Mouse (Mus musculus) ES-E14 (cell line): ENCODE measurements around the gene Hps3. TPM values are rescaled to one million over a fixed set of nuclear protein-coding genes. Genes with fewer than 3 reads are reported as not detected.
"Not testable (repeated sequence)": the region's sequence is repeated elsewhere in the genome, so short reads cannot be mapped to it uniquely, and the experiment has no call there.

Experiments
- DNase-seq: peaks from one replicate; pipeline ENCODE4 v3.0.0-alpha.2; 2013; ENCODE audit warnings: low read depth, low spot score
- H3K27ac ChIP-seq: 2 replicates; pipeline ENCODE4 v1.5.1; 2012; ENCODE audit warnings: low read depth, mild to moderate bottlenecking, low read length, moderate library complexity, mixed read lengths; ENCODE audit not compliant: poor library complexity, insufficient read depth, severe bottlenecking
- H3K36me3 ChIP-seq: 2 replicates; pipeline ENCODE4 v1.6.1; 2012; ENCODE audit warnings: mild to moderate bottlenecking, low read length, moderate library complexity, mixed read lengths; ENCODE audit not compliant: control insufficient read depth, poor library complexity, insufficient read depth, severe bottlenecking
- H3K4me1 ChIP-seq, 2 experiments: fragments of 150-350 bp in 1 of 2; sonication (generic) in 1 of 2; 2 replicates each; pipeline ENCODE4 v1.6.1; 2012; ENCODE audit warnings: low read length in 2 of 2, mild to moderate bottlenecking in 1 of 2, mixed read lengths in 1 of 2; ENCODE audit not compliant: control insufficient read depth in 2 of 2, insufficient read depth in 2 of 2, poor library complexity in 1 of 2
- H3K4me3 ChIP-seq, 2 experiments: fragments of 150-350 bp in 1 of 2; sonication (generic) in 1 of 2; 2 replicates each; pipeline ENCODE4 v1.5.1; 2012; ENCODE audit warnings: low read length in 2 of 2, low read depth in 1 of 2, mild to moderate bottlenecking in 1 of 2, mixed read lengths in 1 of 2; ENCODE audit not compliant: insufficient read depth in 1 of 2, poor library complexity in 1 of 2, severe bottlenecking in 1 of 2
- H3K9ac ChIP-seq: 2 replicates; pipeline ENCODE4 v1.6.1; 2012; ENCODE audit warnings: low read depth, mild to moderate bottlenecking, low read length, mixed read lengths; ENCODE audit not compliant: poor library complexity, insufficient read depth, severe bottlenecking
- H3K9me3 ChIP-seq: fragments of 150-350 bp; sonication (generic); 2 replicates; pipeline ENCODE4 v1.6.1; 2012; ENCODE audit warnings: low read depth, mild to moderate bottlenecking, low read length; ENCODE audit not compliant: control insufficient read depth, insufficient read depth
- CHD2 ChIP-seq: IDR thresholded peaks from 2 replicates; pipeline ENCODE4 v1.6.1; 2014; ENCODE audit warnings: mild to moderate bottlenecking, low read depth, low read length, inconsistent platforms
- HCFC1 ChIP-seq: IDR thresholded peaks from 2 replicates; pipeline ENCODE4 v1.6.1; 2012; ENCODE audit warnings: low read length, inconsistent platforms, borderline replicate concordance; ENCODE audit not compliant: insufficient read depth
- MAFK ChIP-seq: IDR thresholded peaks from 2 replicates; pipeline ENCODE4 v1.6.1; 2014; ENCODE audit warnings: mild to moderate bottlenecking, low read depth, low read length, inconsistent platforms; ENCODE audit not compliant: insufficient read depth
- ZC3H11A ChIP-seq: IDR thresholded peaks from 2 replicates; pipeline ENCODE4 v1.6.1; 2012; ENCODE audit warnings: low read depth, mild to moderate bottlenecking, inconsistent platforms, low read length, borderline replicate concordance
- ZNF384 ChIP-seq: IDR thresholded peaks from 2 replicates; pipeline ENCODE4 v1.6.1; 2012; ENCODE audit warnings: low read depth, low read length, inconsistent platforms
- in situ Hi-C, 2 experiments: fragments of 600-800 bp; cut with MboI; formaldehyde crosslinking; loops; one replicate each; pipeline ENCODE4 v1.15.1; 2025; ENCODE audit warnings: low sequenced_read_pairs in 2 of 2, inconsistent platforms in 1 of 2; ENCODE audit not compliant: unreplicated experiment in 2 of 2
- total RNA-seq: library from RNA; depleted of rRNA; stranded (reverse); fragments of 300-350 nt; gene quantifications from 2 replicates; pipeline ENCODE4 v1.2.3, GENCODE M21; 2012

The Hps3 gene
- total RNA-seq, 1 experiment = 8.9 TPM

GRCm38 (mm10) chr3:20057306-20058196 is 22.4 kb upstream of the Hps3 start, which contains the start of gene Hltf:
Gene Hltf (plus strand): TSS chr3:20057811.
- H3K9ac ChIP-seq = peak within 1 kb of the TSS; percentile 89
- in situ Hi-C loops = no loop called here
- H3K4me3 ChIP-seq = peak within 1 kb of the TSS; percentile 70 to 96
- peak; percentile 93 for DNase-seq
- peaks cover 0 to 4% of the 10 kb centered on the region in 2 experiments; a peak in 2 of 4 replicates for H3K4me1 ChIP-seq
- peak within 1 kb of the TSS; percentile 69 for H3K27ac ChIP-seq
- H3K36me3 ChIP-seq = no peaks in the 10 kb centered on the region
- TF ChIP-seq ZNF384 = no peak
- TF ChIP-seq HCFC1 = 0 out of 2 replicates have a peak, but pooled peaks have one; percentile 31
- no peak for TF ChIP-seq ZC3H11A
- TF ChIP-seq MAFK = no peak
- TF ChIP-seq CHD2 = peak; percentile 87
- H3K9me3 ChIP-seq = no peaks in the 10 kb centered on the region

- H3K4me1 ChIP-seq, DNase-seq, in situ Hi-C loops, H3K27ac ChIP-seq, H3K36me3 ChIP-seq, H3K9me3 ChIP-seq, H3K9ac ChIP-seq, H3K4me3 ChIP-seq: not testable (repeated sequence)
Observed at GRCm38 (mm10) chr3:20044736-20045135, 9.6 kb upstream of the Hps3 start.

- DNase-seq, H3K4me1 ChIP-seq, H3K27ac ChIP-seq, H3K9ac ChIP-seq, H3K4me3 ChIP-seq, H3K9me3 ChIP-seq, H3K36me3 ChIP-seq, in situ Hi-C loops: not testable (repeated sequence)
Observed at GRCm38 (mm10) chr3:20041461-20041860, 6.3 kb upstream of the Hps3 start.

- Histone ChIP-seq H3K4me1 (peaks cover 0 to 2% of the 10 kb centered on the region in 2 experiments; a peak in 1 of 4 replicates), H3K9ac (no peak overlapping the region), H3K36me3 (no peaks in the 10 kb centered on the region), H3K27ac (no peak overlapping the region), H3K4me3 (no peak overlapping the region), H3K9me3 (no peaks in the 10 kb centered on the region)
- no peak for DNase-seq
- no peak for TF ChIP-seq HCFC1
- no peak for TF ChIP-seq CHD2
- TF ChIP-seq ZNF384 = no peak
- TF ChIP-seq MAFK = no peak
- no peak for TF ChIP-seq ZC3H11A
- in situ Hi-C loops = no loop called here
Observed at GRCm38 (mm10) chr3:20036069-20036468, 954 bp upstream of the Hps3 start.
